Mouse (Mus musculus): ENCODE measurements around the gene C1ra. TPM values are rescaled to one million over a fixed set of nuclear protein-coding genes. Genes with fewer than 3 reads are reported as not detected.

Gene C1ra
- 0.20 TPM for polyA plus RNA-seq (2017; shearing (Covaris generic))

GRCm38 (mm10) chr6:124512355-124512836 is at the start of gene C1ra:
C1ra (plus strand) TSS chr6:124512405.

GRCm38 (mm10) chr6:124464305-124465271 is 47.6 kb upstream of the C1ra start, which contains the start of gene Clstn3:
Clstn3 (minus strand) TSS chr6:124464794.

GRCm38 (mm10) chr6:124492842-124493561 is 19.2 kb upstream of the C1ra start, which contains the start of gene C1rl:
C1rl (plus strand) TSS chr6:124493113.

GRCm38 (mm10) chr6:124542284-124542683 is 30.1 kb downstream of the C1ra start, which contains the start of gene C1s1:
C1s1 (minus strand) TSS chr6:124542359.

GRCm38 (mm10) chr6:124570026-124570425 is 57.8 kb downstream of the C1ra start, which contains the start of gene C1rb:
C1rb (plus strand) TSS chr6:124570294.

Other genes with a start within 250 kb of the C1ra start
- 0.66 TPM for gene Cd163, start 207.7 kb upstream of the C1ra start, polyA plus RNA-seq (2017; shearing (Covaris generic))
- gene Pex5, start 97.3 kb upstream of the C1ra start, polyA plus RNA-seq (2017; shearing (Covaris generic)), result 36.3 TPM
- 0.10 TPM for gene Clstn3, start 47.6 kb upstream of the C1ra start, polyA plus RNA-seq (2017; shearing (Covaris generic))
- not detected for gene C1rl, start 19.3 kb upstream of the C1ra start, polyA plus RNA-seq (2017; shearing (Covaris generic))
- not detected for gene C1s1, start 30.0 kb downstream of the C1ra start, polyA plus RNA-seq (2017; shearing (Covaris generic))
- gene C1rb, start 57.9 kb downstream of the C1ra start, polyA plus RNA-seq (2017; shearing (Covaris generic)), result not detected
- not detected for gene C1s2, start 123.7 kb downstream of the C1ra start, polyA plus RNA-seq (2017; shearing (Covaris generic))
- 58.7 TPM for gene Lpcat3, start 150.6 kb downstream of the C1ra start, polyA plus RNA-seq (2017; shearing (Covaris generic))
- 302 TPM for gene Emg1, start 199.8 kb downstream of the C1ra start, polyA plus RNA-seq (2017; shearing (Covaris generic))
- 191 TPM for gene Phb2, start 199.9 kb downstream of the C1ra start, polyA plus RNA-seq (2017; shearing (Covaris generic))
- gene Ptpn6, start 226.3 kb downstream of the C1ra start, polyA plus RNA-seq (2017; shearing (Covaris generic)), result 373 TPM
- gene Grcc10, start 229.0 kb downstream of the C1ra start, polyA plus RNA-seq (2017; shearing (Covaris generic)), result 536 TPM
- gene Gm45234, start 243.6 kb downstream of the C1ra start, polyA plus RNA-seq (2017; shearing (Covaris generic)), result 0.12 TPM
- gene Atn1, start 244.1 kb downstream of the C1ra start, polyA plus RNA-seq (2017; shearing (Covaris generic)), result 2.2 TPM